Mouse (Mus musculus): ENCODE measurements around the gene Nt5c3. TPM values are rescaled to one million over a fixed set of nuclear protein-coding genes. Genes with fewer than 3 reads are reported as not detected.

Gene Nt5c3
- polyA plus RNA-seq, 1 experiment from 2014 or later: 55.6 TPM

DNA sequence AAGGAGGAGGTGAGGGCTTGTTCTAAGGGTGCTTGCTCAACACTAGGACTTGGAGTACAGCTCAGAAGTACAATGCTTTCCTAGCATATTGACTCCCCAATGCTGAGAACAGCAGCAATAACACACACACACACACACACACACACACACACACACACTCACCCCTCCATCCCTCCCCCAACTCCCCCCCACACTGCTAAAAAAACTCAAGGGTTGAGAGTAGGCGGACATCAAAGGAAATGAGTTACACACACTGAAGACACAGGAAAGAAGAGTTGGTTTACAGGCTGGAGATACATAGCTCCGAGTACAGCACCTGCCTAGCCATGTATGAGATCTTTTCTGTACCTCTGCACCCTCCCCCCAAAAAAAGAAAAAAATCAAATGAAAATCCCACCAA, 7.5 kb downstream of the Nt5c3 start:
- no peak for ATAC-seq (ENCODE audit: insufficient number of reproducible peaks, low FRiP score, low TSS enrichment, low read depth)
- Histone ChIP-seq H3K27ac (no peak overlapping the region), H3K4me1 (no peaks in the 10 kb centered on the region), H3K4me2 (no peak overlapping the region), H3K9me3 (no peaks in the 10 kb centered on the region), H3K36me3 (no peaks in the 10 kb centered on the region), H3K27me3 (no peaks in the 10 kb centered on the region), H3K4me3 (no peak overlapping the region), H3K9ac (no peak overlapping the region)
- WGBS: 70% methylated on average over 2 of the region's 2 CpGs

DNA sequence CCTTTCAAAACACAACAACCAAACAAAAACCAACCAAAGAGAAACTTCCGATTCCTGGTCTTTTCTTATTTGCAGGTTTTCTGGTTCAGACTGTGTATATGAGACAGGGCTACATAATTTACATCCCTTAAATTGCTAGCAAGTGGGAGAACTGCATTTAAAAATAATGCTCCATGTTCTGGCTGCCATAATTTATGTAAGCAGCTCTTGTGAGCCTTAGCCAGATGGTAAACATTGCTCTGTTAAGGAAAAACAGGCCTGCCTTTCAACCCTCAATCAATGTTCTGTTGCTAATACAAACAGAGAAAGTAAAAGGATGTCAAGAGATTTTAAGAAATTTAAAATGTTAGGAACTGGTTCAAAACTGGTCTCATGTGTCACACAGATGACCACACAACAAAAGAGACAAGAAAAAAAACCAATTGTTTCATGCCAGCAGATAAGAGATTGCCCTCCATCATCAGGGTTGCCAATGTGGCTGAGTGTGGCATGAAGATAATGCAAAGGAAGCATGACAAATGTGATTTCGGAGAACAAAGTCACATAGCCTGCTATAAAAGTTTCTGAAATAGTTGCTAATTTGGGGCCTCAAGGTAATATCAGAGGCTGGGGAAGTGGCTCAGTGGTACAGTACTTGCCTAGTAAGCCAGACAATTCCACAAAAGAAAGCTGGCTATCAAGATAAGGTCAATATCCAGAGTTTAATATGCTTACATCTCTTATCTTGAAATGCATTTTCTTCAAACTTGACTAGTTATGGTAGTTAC, 10.5 kb downstream of the Nt5c3 start:
- 69% methylated on average over 2 of the region's 2 CpGs for WGBS
- H3K27me3 ChIP-seq: no peaks in the 10 kb centered on the region
- no peaks in the 10 kb centered on the region for H3K4me1 ChIP-seq
- H3K9me3 ChIP-seq: no peaks in the 10 kb centered on the region
- H3K4me2 ChIP-seq: no peak overlapping the region
- no peak for ATAC-seq (ENCODE audit: insufficient number of reproducible peaks, low FRiP score, low TSS enrichment, low read depth)
- H3K4me3 ChIP-seq: no peak overlapping the region
- H3K27ac ChIP-seq: no peak overlapping the region
- H3K9ac ChIP-seq: no peak overlapping the region
- H3K36me3 ChIP-seq: no peaks in the 10 kb centered on the region

DNA sequence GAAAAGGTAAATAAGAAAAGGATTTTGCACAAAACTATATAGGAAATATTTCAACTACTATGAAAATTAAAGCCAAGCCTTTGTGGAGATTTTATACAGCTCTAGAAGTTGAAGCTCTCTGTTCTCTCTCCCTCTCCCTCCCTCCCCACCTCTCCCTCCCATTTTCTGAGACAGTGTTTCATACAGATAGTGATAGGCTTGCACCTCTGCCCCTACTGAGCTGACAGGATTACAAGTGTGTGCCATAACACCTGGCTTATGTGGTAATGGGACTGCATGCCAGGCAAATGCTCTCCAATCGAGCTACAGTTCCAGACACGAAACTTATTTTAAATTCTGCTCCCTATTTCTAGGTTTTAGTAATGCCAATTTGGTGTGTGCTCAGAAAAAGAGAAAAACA, 12.8 kb downstream of the Nt5c3 start:
- Histone ChIP-seq H3K4me3 (no peak overlapping the region), H3K36me3 (no peaks in the 10 kb centered on the region), H3K27me3 (no peaks in the 10 kb centered on the region), H3K9ac (no peak overlapping the region), H3K4me2 (no peak overlapping the region), H3K27ac (no peak overlapping the region), H3K9me3 (no peaks in the 10 kb centered on the region), H3K4me1 (no peaks in the 10 kb centered on the region)
- 79% methylated on average over 2 of the region's 2 CpGs for WGBS
- no peak for ATAC-seq (ENCODE audit: insufficient number of reproducible peaks, low FRiP score, low TSS enrichment, low read depth)

DNA sequence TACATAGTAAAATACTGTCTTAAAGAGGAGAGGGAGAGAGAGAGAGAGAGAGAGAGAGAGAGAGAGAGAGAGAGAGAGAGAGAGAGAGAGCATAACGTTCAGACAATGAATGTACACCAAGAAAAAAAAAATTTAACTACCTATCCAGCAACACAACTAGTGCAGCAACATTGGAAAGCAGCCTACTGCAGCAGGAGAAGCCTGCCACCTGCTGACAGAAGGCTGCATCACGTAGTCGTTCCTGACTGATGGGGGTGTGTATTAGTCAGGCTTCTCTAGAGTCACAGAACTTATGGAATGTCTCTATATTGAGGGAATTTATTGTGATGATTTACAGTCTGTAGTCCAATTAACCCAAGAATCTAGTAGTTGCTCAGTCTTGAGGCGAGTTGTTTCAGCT, 14.8 kb downstream of the Nt5c3 start:
- Histone ChIP-seq H3K27ac (no peak overlapping the region), H3K9me3 (no peaks in the 10 kb centered on the region), H3K4me1 (peaks cover 8% of the 10 kb centered on the region), H3K4me2 (no peak overlapping the region), H3K4me3 (no peak overlapping the region), H3K9ac (no peak overlapping the region), H3K27me3 (no peaks in the 10 kb centered on the region), H3K36me3 (no peaks in the 10 kb centered on the region)
- WGBS: 16% methylated on average over 4 of the region's 4 CpGs
- no peak for ATAC-seq (ENCODE audit: insufficient number of reproducible peaks, low FRiP score, low TSS enrichment, low read depth)

DNA sequence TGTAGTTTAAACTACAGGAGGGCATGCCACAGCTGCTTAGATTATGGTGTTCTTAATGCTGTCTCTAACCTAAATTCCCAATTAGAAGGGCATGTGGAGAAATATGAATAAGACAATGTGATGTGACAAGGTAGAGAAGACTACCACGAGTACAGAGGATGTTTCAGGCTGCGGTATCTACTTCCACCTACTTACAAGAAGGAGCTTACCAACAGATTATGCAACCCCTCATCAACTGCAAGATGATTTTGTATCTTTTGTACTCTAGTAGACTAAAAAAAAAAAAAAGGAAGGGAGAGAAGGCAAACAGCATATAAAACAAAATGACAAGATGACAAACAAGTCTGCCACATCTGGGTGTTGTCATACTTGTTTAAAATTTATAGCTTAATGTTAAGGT, 15.3 kb downstream of the Nt5c3 start:
- H3K9ac ChIP-seq: no peak overlapping the region
- H3K36me3 ChIP-seq: no peaks in the 10 kb centered on the region
- ATAC-seq (ENCODE audit: insufficient number of reproducible peaks, low FRiP score, low TSS enrichment, low read depth): no peak
- no peaks in the 10 kb centered on the region for H3K27me3 ChIP-seq
- peaks cover 11% of the 10 kb centered on the region for H3K4me1 ChIP-seq
- no peak overlapping the region for H3K27ac ChIP-seq
- 89% methylated on average over 2 of the region's 2 CpGs for WGBS
- H3K4me3 ChIP-seq: no peak overlapping the region
- no peak overlapping the region for H3K4me2 ChIP-seq
- no peaks in the 10 kb centered on the region for H3K9me3 ChIP-seq

DNA sequence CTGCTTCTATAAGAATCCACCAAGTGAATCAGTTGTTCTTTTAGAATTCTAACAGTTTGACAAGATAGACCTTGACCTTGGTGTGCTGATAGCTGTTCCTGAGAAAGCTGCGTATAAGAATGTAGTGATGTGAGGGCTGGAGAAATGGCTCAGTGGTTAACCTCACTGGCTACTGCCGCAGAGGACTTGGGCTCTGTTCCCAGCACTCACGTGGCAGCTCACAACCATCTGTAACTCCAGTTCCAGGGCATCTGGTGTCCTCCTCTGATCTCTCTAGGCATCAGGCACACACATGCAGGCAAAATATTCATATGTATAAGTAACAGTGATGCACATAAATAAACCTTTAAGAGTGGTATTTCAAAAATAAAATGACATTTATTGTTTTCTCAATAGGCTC, 15.8 kb downstream of the Nt5c3 start:
- no peaks in the 10 kb centered on the region for H3K9me3 ChIP-seq
- ATAC-seq (ENCODE audit: insufficient number of reproducible peaks, low FRiP score, low TSS enrichment, low read depth): no peak
- no peak overlapping the region for H3K27ac ChIP-seq
- no peaks in the 10 kb centered on the region for H3K36me3 ChIP-seq
- no peak overlapping the region for H3K4me2 ChIP-seq
- no peaks in the 10 kb centered on the region for H3K27me3 ChIP-seq
- H3K4me3 ChIP-seq: no peak overlapping the region
- 85% methylated on average over 3 of the region's 3 CpGs for WGBS
- H3K9ac ChIP-seq: no peak overlapping the region
- H3K4me1 ChIP-seq: peaks cover 11% of the 10 kb centered on the region

DNA sequence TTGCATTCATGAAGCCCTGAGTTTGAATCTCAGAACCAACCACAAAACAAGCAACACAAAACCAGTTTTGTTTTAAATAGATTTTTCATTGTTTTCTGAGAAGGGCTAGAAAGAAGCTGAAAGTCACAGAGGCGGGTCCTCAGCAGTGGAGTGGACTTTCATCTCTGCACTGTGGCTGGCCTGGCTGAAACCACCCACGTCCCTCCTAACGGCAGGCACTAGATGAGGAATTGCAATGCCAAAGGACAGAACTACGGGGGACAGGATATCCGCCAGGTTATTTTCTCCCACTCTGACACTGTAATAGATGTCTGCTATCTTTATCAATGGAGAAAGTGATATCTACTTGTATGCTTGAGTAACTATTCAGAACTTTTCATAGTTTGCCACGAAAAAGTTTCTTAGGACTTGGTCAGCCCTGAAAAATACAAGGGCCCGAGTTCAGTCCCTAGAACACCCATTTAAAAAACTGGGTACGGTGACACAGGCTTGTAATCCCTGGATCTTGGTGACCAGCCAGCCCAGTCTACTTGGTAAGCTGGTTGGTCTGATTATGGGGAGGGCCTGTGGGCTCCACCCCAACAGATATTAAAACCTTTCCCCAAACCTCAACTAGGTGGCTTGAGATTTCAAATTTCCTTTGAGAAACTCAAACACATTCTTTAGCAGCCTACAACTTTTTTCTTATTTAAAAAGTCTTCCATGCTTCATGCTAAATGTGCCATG, 17.4 kb downstream of the Nt5c3 start:
- H3K4me1 ChIP-seq: peaks cover 16% of the 10 kb centered on the region
- ATAC-seq (ENCODE audit: insufficient number of reproducible peaks, low FRiP score, low TSS enrichment, low read depth): no peak
- no peaks in the 10 kb centered on the region for H3K27me3 ChIP-seq
- H3K27ac ChIP-seq: no peak overlapping the region
- no peaks in the 10 kb centered on the region for H3K36me3 ChIP-seq
- H3K9me3 ChIP-seq: no peaks in the 10 kb centered on the region
- WGBS: 83% methylated on average over 8 of the region's 8 CpGs
- H3K4me2 ChIP-seq: no peak overlapping the region
- no peak overlapping the region for H3K9ac ChIP-seq
- no peak overlapping the region for H3K4me3 ChIP-seq

DNA sequence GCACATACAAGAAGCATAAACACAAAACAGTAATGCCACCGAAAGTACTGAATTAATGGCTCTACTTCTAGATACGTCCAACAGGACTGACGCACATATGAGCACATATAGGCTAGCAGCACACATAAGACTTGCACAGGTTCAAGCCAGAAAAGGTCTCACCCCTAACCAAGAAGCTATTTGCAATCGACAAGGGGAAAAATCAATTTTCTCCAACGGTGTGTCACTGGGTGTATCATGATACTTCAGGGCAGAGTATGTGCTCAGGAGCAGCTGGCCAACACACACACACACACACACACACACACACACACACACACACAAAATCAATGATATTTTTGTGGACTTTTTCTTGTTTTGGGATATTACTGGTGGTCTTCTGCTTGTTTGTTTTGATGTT, 18.2 kb downstream of the Nt5c3 start:
- Histone ChIP-seq H3K9me3 (no peaks in the 10 kb centered on the region), H3K36me3 (no peaks in the 10 kb centered on the region), H3K9ac (no peak overlapping the region), H3K27ac (no peak overlapping the region), H3K4me1 (peaks cover 16% of the 10 kb centered on the region), H3K27me3 (no peaks in the 10 kb centered on the region), H3K4me3 (no peak overlapping the region), H3K4me2 (no peak overlapping the region)
- 85% methylated on average over 5 of the region's 5 CpGs for whole genome bisulfite sequencing
- no peak for ATAC-seq (ENCODE audit: insufficient number of reproducible peaks, low FRiP score, low TSS enrichment, low read depth)

DNA sequence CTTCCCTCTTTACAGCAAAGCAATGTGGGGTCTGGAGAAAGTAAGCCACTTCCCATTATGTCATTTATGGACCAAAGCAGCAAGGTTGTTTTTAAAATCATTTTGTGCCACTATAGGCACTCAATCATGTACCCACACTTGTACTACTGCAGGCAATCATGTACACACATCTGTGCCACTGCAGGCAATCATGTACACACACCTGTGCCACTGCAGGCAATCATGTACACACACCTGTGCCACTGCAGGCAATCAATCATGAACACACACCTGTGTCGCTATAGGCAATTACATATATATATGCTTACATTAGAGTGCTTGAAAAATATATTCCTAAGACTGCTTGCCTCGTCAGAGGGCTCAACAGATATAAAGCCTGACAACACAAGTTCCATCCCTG, 18.8 kb downstream of the Nt5c3 start:
- no peak overlapping the region for H3K9ac ChIP-seq
- 74% methylated on average over 2 of the region's 2 CpGs for WGBS
- no peaks in the 10 kb centered on the region for H3K36me3 ChIP-seq
- no peak overlapping the region for H3K27ac ChIP-seq
- no peak overlapping the region for H3K4me3 ChIP-seq
- H3K9me3 ChIP-seq: no peaks in the 10 kb centered on the region
- H3K4me1 ChIP-seq: peaks cover 16% of the 10 kb centered on the region
- no peaks in the 10 kb centered on the region for H3K27me3 ChIP-seq
- no peak for ATAC-seq (ENCODE audit: insufficient number of reproducible peaks, low FRiP score, low TSS enrichment, low read depth)
- no peak overlapping the region for H3K4me2 ChIP-seq

DNA sequence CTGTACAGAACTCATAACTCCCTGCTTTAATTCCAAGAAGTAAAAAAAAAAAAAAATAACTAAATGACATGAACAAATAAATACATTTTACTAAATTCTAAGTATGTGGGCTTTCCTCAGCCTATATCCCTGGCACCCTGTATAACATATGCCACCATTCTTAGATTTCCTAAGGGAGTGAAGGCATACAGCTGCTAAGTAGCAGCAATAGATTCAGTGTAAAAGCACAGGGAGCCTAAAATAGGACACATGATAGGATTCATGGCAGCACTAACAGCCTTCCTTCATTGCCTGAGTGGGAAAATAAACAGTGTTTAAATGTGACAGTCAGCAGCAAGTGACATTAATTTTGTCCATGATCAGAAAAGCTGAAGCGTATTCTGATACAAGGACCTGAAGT, 19.4 kb downstream of the Nt5c3 start:
- ATAC-seq (ENCODE audit: insufficient number of reproducible peaks, low FRiP score, low TSS enrichment, low read depth): no peak
- H3K36me3 ChIP-seq: no peaks in the 10 kb centered on the region
- no peaks in the 10 kb centered on the region for H3K27me3 ChIP-seq
- no peak overlapping the region for H3K4me2 ChIP-seq
- H3K4me3 ChIP-seq: no peak overlapping the region
- H3K27ac ChIP-seq: no peak overlapping the region
- no peaks in the 10 kb centered on the region for H3K9me3 ChIP-seq
- H3K4me1 ChIP-seq: peaks cover 16% of the 10 kb centered on the region
- 77% methylated on average over 1 of the region's 1 CpGs for WGBS
- H3K9ac ChIP-seq: no peak overlapping the region

DNA sequence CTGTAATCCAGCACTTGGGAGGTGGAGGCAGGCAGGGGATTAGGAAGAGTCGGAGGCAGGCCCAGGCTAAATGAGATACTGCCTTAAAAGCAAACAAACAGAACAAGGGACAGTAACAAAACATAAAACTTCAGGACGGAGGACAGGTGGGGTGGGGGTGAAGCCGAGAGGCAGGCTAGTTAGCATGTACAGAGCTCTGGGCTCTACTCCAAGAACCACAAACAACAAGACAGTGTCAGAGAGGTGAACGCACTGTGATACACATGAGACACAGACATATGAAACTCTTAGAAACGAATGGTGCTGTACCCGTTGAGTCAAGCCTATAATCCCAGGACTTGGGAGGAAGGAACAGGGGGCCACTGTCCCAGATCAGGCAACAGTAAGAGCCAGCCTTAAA, 19.9 kb downstream of the Nt5c3 start:
- H3K36me3 ChIP-seq: no peaks in the 10 kb centered on the region
- H3K27me3 ChIP-seq: no peaks in the 10 kb centered on the region
- H3K4me1 ChIP-seq: peaks cover 16% of the 10 kb centered on the region
- no peak overlapping the region for H3K27ac ChIP-seq
- no peak overlapping the region for H3K4me2 ChIP-seq
- ATAC-seq (ENCODE audit: insufficient number of reproducible peaks, low FRiP score, low TSS enrichment, low read depth): no peak
- WGBS: 37% methylated on average over 6 of the region's 6 CpGs
- no peak overlapping the region for H3K9ac ChIP-seq
- H3K4me3 ChIP-seq: no peak overlapping the region
- no peaks in the 10 kb centered on the region for H3K9me3 ChIP-seq

DNA sequence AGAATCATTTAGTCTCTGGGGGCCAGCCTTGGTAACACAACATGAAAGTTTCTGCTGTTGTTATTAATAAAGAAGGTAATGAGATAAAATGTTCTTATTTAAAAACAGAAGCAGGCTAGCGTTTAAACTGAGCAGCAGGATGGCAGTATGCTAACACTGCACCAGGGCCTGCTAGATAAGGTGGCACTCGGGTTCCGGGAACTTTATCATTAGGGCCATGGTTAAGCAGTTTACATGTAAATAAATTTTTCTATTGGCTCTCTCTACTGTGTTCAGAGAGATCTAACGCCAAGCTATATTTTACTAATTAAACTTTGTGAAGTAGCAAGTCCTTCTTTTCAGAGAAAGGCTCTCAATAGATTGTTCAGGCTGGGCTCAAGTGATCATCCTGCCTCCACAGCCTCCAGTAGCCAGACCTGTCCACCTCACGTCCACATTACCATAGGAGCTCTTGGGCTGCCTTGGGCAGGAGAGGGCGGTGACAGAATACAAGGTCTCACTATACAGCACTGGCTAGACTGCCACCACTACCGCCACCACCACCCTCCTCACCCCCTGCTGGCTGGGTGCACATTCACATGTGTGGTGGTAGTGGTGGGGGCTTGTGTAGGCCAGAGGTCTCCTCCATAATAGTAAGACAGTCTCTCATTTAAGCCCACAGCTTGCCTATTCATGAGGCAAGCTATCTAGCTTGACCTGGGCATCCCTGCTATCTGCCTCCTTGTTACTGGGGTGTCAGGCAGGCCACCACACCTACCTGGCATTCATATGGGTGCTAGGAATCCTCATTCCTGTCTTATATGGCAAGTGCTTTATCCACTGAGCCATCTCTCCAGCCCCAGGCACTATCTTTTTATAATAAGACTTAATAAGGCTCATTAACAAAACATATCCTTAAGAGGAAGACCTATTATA, 20.9 kb downstream of the Nt5c3 start:
- H3K27ac ChIP-seq: no peak overlapping the region
- H3K4me1 ChIP-seq: peaks cover 16% of the 10 kb centered on the region
- ATAC-seq (ENCODE audit: insufficient number of reproducible peaks, low FRiP score, low TSS enrichment, low read depth): no peak
- H3K4me3 ChIP-seq: no peak overlapping the region
- H3K36me3 ChIP-seq: no peaks in the 10 kb centered on the region
- H3K27me3 ChIP-seq: no peaks in the 10 kb centered on the region
- no peak overlapping the region for H3K9ac ChIP-seq
- no peak overlapping the region for H3K4me2 ChIP-seq
- WGBS: 80% methylated on average over 7 of the region's 7 CpGs
- H3K9me3 ChIP-seq: no peaks in the 10 kb centered on the region
